Mouse (Mus musculus) heart, postnatal 0 days (tissue): ENCODE data around the gene 2810004N23Rik.

Source experiments
- CTCF ChIP-seq: IDR thresholded peaks from 2 replicates; pipeline ENCODE4 v1.5.1; 2016; ENCODE audit warnings: antibody characterized with exemption, control low read depth, low read depth
- EP300 ChIP-seq: IDR thresholded peaks from 2 replicates; pipeline ENCODE4 v1.6.1; 2016; ENCODE audit warnings: antibody characterized with exemption, low read depth

DNA sequence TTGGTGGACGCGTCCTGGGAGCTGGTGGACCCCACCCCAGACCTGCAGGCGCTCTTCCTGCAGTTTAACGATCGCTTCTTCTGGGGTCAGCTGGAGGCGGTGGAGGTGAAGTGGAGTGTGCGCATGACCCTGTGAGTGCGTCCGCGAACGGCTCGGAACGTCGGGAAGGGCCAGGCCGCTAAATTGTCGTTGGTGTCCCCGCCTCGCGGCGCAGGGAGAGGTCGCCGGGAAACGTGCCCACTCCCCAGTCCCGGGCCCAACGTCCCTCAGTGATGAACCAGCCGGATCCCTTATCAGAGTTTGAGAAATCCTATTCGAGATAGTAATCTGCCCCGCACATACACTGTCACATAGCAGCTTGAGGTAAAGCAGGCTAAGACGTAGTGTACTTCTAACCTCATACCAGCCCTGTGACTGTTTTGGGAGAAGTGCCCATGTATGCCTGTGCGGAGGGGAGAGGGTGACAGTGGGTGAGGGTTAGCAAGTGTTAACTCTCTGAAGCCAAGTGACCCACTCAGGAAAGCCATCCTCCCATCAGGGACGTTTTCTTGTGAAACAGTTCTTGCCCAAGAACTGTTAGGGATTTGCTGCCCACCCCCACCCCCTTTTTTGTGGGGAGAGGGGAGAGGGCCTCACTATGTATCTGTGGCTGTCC, 35.5 kb upstream of the 2810004N23Rik start:
- TF ChIP-seq CTCF (no peak), EP300 (no peak)
